Mouse (Mus musculus): ENCODE measurements around the gene Cbr1. TPM values are rescaled to one million over a fixed set of nuclear protein-coding genes. Genes with fewer than 3 reads are reported as not detected.
"Not testable (repeated sequence)": the region's sequence is repeated elsewhere in the genome, so short reads cannot be mapped to it uniquely, and the experiment has no call there.

The Cbr1 gene
- polyA plus RNA-seq, 1 experiment from 2014 or later = 146 TPM

GRCm38 (mm10) chr16:93604481-93604969, 1.1 kb upstream of the Cbr1 start:
- Histone ChIP-seq H3K9me3 (no peaks in the 10 kb centered on the region), H3K4me3 (peak overlapping the region; percentile 71), H3K27ac (peak overlapping the region; percentile 88), H3K36me3 (replicated peaks) (no peaks in the 10 kb centered on the region), H3K9ac (peak overlapping the region; percentile 85), H3K27me3 (replicated peaks) (no peaks in the 10 kb centered on the region), H3K4me2 (peak overlapping the region; percentile 71), H3K4me1 (peaks cover 35% of the 10 kb centered on the region)
- WGBS = 3% methylated on average over 16 of the region's 16 CpGs
- ATAC-seq (replicated peaks) = no peak

- peaks cover 1% of the 10 kb centered on the region; the same call in 1 of the 2 replicates for H3K36me3 ChIP-seq (replicated peaks)
- H3K4me3 ChIP-seq = no peak overlapping the region
- no peak for ATAC-seq (replicated peaks)
- H3K4me2 ChIP-seq = no peak overlapping the region
- H3K4me1 ChIP-seq = peaks cover 40% of the 10 kb centered on the region
- H3K9ac ChIP-seq = no peak overlapping the region
- WGBS = 90% methylated on average over 7 of the region's 7 CpGs
- no peak overlapping the region for H3K27ac ChIP-seq
- H3K27me3 ChIP-seq (replicated peaks) = no peaks in the 10 kb centered on the region
- no peaks in the 10 kb centered on the region for H3K9me3 ChIP-seq
These were observed 493 bp downstream of the Cbr1 start for GRCm38 (mm10) chr16:93606146-93606545.

GRCm38 (mm10) chr16:93607669-93608101, 2.0 kb downstream of the Cbr1 start:
- WGBS = under 1% methylated on average over 32 of the region's 32 CpGs
- ATAC-seq (replicated peaks) = peak; percentile 43; the same call in 1 of the 2 replicates
- no peaks in the 10 kb centered on the region for H3K9me3 ChIP-seq
- H3K4me3 ChIP-seq = peak overlapping the region; percentile 64
- H3K36me3 ChIP-seq (replicated peaks) = peaks cover 4% of the 10 kb centered on the region; the same call in 1 of the 2 replicates
- H3K27ac ChIP-seq = peak overlapping the region; percentile 82
- no peaks in the 10 kb centered on the region for H3K27me3 ChIP-seq (replicated peaks)
- H3K9ac ChIP-seq = peak overlapping the region; percentile 77
- peak overlapping the region; percentile 75 for H3K4me2 ChIP-seq
- H3K4me1 ChIP-seq = peaks cover 32% of the 10 kb centered on the region

GRCm38 (mm10) chr16:93608731-93609130, 3.1 kb downstream of the Cbr1 start:
- H3K4me2 ChIP-seq = peak overlapping the region; percentile 75
- H3K4me1 ChIP-seq = peaks cover 28% of the 10 kb centered on the region
- peak overlapping the region; percentile 77; the same call in 1 of the 2 replicates for H3K9ac ChIP-seq
- peaks cover 4% of the 10 kb centered on the region; the same call in 1 of the 2 replicates for H3K36me3 ChIP-seq (replicated peaks)
- no peak for ATAC-seq (replicated peaks)
- WGBS = 66% methylated on average over 8 of the region's 8 CpGs
- no peaks in the 10 kb centered on the region for H3K27me3 ChIP-seq (replicated peaks)
- H3K27ac ChIP-seq = no peak overlapping the region
- H3K9me3 ChIP-seq = no peaks in the 10 kb centered on the region
- H3K4me3 ChIP-seq = peak overlapping the region; percentile 64

- Histone ChIP-seq H3K9me3 (no peaks in the 10 kb centered on the region), H3K27me3 (replicated peaks) (no peaks in the 10 kb centered on the region), H3K4me1 (peaks cover 23% of the 10 kb centered on the region), H3K4me2 (no peak overlapping the region), H3K9ac (no peak overlapping the region), H3K4me3 (no peak overlapping the region), H3K36me3 (replicated peaks) (peaks cover 4% of the 10 kb centered on the region; the same call in 1 of the 2 replicates), H3K27ac (no peak overlapping the region)
- 99% methylated on average over 4 of the region's 4 CpGs for WGBS
- ATAC-seq (replicated peaks) = no peak
These were observed 4.1 kb downstream of the Cbr1 start for GRCm38 (mm10) chr16:93609796-93610195.

- no peak overlapping the region for H3K4me3 ChIP-seq
- WGBS = 92% methylated on average over 4 of the region's 4 CpGs
- ATAC-seq (replicated peaks) = no peak
These were observed 5.3 kb downstream of the Cbr1 start for GRCm38 (mm10) chr16:93610961-93611360.

GRCm38 (mm10) chr16:93615118-93615870, 9.6 kb downstream of the Cbr1 start:
- no peak for ATAC-seq (replicated peaks)
- H3K9me3 ChIP-seq = no peaks in the 10 kb centered on the region
- WGBS = 40% methylated on average over 5 of the region's 5 CpGs

More at GRCm38 (mm10) chr16:93610961-93611360, 5.3 kb downstream of the Cbr1 start:
- Histone ChIP-seq H3K9me3 (no peaks in the 10 kb centered on the region), H3K9ac (no peak overlapping the region), H3K4me2 (no peak overlapping the region), H3K36me3 (replicated peaks) (peaks cover 4% of the 10 kb centered on the region; the same call in 1 of the 2 replicates), H3K27me3 (replicated peaks) (no peaks in the 10 kb centered on the region), H3K4me1 (peaks cover 19% of the 10 kb centered on the region), H3K27ac (no peak overlapping the region)

GRCm38 (mm10) chr16:93623759-93624158, 18.1 kb downstream of the Cbr1 start:
- H3K27ac ChIP-seq; ATAC-seq (replicated peaks); H3K27me3 ChIP-seq (replicated peaks); H3K4me1 ChIP-seq; H3K9me3 ChIP-seq; H3K4me3 ChIP-seq; H3K4me2 ChIP-seq; H3K36me3 ChIP-seq (replicated peaks); H3K9ac ChIP-seq: not testable (repeated sequence)
- 86% methylated on average over 4 of the region's 4 CpGs for WGBS

More at GRCm38 (mm10) chr16:93615118-93615870, 9.6 kb downstream of the Cbr1 start:
- Histone ChIP-seq H3K4me1 (no peaks in the 10 kb centered on the region), H3K27me3 (replicated peaks) (no peaks in the 10 kb centered on the region), H3K4me2 (no peak overlapping the region), H3K4me3 (no peak overlapping the region), H3K36me3 (replicated peaks) (peaks cover 4% of the 10 kb centered on the region; the same call in 1 of the 2 replicates), H3K27ac (no peak overlapping the region), H3K9ac (no peak overlapping the region)

- no peak overlapping the region for H3K9ac ChIP-seq
- no peak overlapping the region for H3K27ac ChIP-seq
- no peak overlapping the region for H3K4me2 ChIP-seq
- no peaks in the 10 kb centered on the region for H3K36me3 ChIP-seq (replicated peaks)
- H3K4me1 ChIP-seq = no peaks in the 10 kb centered on the region
- ATAC-seq (replicated peaks) = no peak
- H3K27me3 ChIP-seq (replicated peaks) = no peaks in the 10 kb centered on the region
- no peaks in the 10 kb centered on the region for H3K9me3 ChIP-seq
- no peak overlapping the region for H3K4me3 ChIP-seq
- 88% methylated on average over 4 of the region's 4 CpGs for WGBS
These were observed 19.0 kb downstream of the Cbr1 start for GRCm38 (mm10) chr16:93624671-93625070.

- H3K4me3 ChIP-seq = no peak overlapping the region
- H3K9me3 ChIP-seq = no peaks in the 10 kb centered on the region
- no peaks in the 10 kb centered on the region for H3K4me1 ChIP-seq
- WGBS = 18% methylated on average over 1 of the region's 1 CpGs
- no peaks in the 10 kb centered on the region for H3K27me3 ChIP-seq (replicated peaks)
- no peak overlapping the region for H3K4me2 ChIP-seq
- no peak overlapping the region for H3K27ac ChIP-seq
- no peaks in the 10 kb centered on the region for H3K36me3 ChIP-seq (replicated peaks)
- no peak for ATAC-seq (replicated peaks)
- no peak overlapping the region for H3K9ac ChIP-seq
These were observed 21.1 kb downstream of the Cbr1 start for GRCm38 (mm10) chr16:93626745-93627144.

GRCm38 (mm10) chr16:93627761-93628400, 22.2 kb downstream of the Cbr1 start, which contains the start of gene Gm5678:
TSS of gene Gm5678 (plus strand) at chr16:93628097.
- Histone ChIP-seq H3K27ac (no peak within 1 kb of the TSS), H3K4me2 (no peak within 1 kb of the TSS)
- WGBS = 85% methylated on average over 23 of the region's 23 CpGs

GRCm38 (mm10) chr16:93644006-93644405, 38.4 kb downstream of the Cbr1 start:
- Histone ChIP-seq H3K36me3 (replicated peaks) (no peaks in the 10 kb centered on the region), H3K9me3 (no peaks in the 10 kb centered on the region), H3K4me3 (no peak overlapping the region), H3K4me1 (no peaks in the 10 kb centered on the region), H3K4me2 (no peak overlapping the region), H3K27me3 (replicated peaks) (no peaks in the 10 kb centered on the region), H3K27ac (no peak overlapping the region), H3K9ac (no peak overlapping the region)
- ATAC-seq (replicated peaks) = no peak
- WGBS = 72% methylated on average over 4 of the region's 4 CpGs

More at GRCm38 (mm10) chr16:93627761-93628400, 22.2 kb downstream of the Cbr1 start, which contains the start of gene Gm5678:
- Histone ChIP-seq H3K9me3 (no peaks in the 10 kb centered on the region), H3K9ac (no peak within 1 kb of the TSS), H3K27me3 (replicated peaks) (no peaks in the 10 kb centered on the region), H3K4me3 (no peak within 1 kb of the TSS), H3K36me3 (replicated peaks) (no peaks in the 10 kb centered on the region), H3K4me1 (no peaks in the 10 kb centered on the region)
- no peak for ATAC-seq (replicated peaks)

Measured in midbrain, embryonic 15.5 days (tissue).